Mouse (Mus musculus) telencephalon, adult 2 months (tissue): ENCODE measurements around the gene C130079G13Rik.
"Not testable (repeated sequence)": the region's sequence is repeated elsewhere in the genome, so short reads cannot be mapped to it uniquely, and the experiment has no call there.

Source experiments
- DNase-seq: peaks from one replicate; pipeline ENCODE4 v3.0.0-alpha.2; 2011; ENCODE audit warnings: low read depth, low spot score

C130079G13Rik gene

DNA sequence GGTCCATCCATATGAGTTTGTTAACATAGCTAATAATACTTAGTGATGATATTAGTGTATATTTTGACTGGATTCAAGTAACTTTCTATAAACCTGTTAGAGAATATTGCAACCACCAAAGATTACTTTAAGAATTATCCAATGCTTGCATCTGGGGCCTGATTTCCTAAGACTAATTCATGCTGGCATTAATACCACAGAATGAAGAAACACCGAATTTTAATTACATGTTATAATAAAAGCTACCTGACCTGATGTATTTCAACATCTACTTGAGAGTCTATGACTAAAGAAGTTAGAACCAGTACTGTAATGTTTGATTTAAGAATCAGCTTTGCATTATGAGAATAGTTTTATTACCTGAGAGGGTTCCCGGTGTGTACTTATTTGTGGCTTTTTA is at the start of gene C130079G13Rik:
TSS of gene C130079G13Rik (plus strand) at position 301 of the 400 bp plus-strand sequence.
- no peak for DNase-seq

DNA sequence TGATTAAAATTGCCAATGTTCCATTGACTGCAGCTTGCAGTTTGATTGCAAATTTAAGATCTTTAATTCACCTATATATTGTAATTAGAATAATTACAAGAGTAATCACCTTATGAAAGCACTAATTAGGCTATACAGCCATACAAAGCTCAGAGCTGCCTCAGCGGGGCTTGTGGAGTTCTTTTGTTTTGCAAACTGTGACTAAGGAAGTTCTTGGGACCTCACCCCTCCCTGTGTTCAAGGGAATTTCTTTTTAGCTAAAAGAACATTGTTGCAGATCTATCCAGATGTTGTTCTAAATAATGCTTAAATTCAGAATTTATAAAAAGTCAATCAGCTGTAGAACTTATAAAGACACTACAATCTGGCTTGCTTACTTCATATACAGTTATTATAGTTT is 47.4 kb upstream of the C130079G13Rik start:
- DNase-seq = not testable (repeated sequence)

DNA sequence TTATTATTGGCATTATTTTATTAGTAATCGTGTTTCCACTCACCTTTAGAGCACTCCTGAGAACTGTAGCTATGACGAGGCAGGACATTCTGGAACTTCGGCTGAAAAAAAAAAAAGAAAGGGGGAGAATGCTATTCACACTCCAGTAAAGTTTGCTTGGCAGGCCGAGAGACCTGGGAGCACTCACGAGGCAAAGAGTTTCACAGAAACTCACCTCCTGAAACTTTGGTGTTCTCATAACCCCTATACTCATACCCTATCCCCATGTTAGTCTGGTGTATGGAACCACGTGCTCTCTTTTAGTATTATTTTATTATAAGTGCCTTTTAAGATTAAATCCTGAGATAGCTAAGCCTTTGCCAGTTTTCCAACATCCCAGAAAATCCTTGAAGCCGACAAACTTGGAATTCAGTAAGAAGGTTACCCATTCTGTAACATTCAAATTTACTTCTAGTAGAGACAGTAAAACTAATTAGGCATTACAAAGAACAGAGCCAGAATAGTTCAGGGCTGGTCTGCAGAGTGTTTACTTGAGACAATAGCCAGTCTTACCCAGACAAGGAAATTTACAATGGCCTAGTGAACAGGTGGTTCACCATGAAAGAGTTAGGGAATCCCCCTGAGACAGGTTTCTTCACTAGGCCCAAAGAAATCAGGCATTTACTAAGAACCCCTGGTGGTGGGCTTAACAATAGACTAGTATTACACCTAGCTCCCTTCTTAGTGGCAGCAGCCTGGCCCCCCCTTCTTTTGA is 45.0 kb upstream of the C130079G13Rik start:
- not testable (repeated sequence) for DNase-seq

DNA sequence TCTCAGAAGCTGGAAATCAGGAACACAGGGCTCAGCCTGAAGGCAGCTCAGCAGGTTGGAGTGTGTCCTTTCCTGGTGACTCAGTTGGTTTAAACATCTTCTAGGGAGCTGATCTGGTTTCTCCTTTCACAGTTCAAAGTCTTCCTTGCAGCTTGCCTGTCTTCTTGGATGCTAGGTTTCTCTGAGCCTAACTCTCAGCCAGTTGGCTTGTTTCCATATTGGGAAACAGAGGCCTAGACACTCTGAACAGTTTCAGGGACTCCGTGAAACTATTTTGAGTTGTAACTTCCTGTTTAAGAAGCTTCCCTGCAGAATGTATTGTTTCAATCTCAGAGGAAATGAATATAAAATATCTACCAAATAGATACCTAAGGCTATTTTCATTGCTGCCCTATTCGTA is 31.7 kb upstream of the C130079G13Rik start:
- DNase-seq = no peak

DNA sequence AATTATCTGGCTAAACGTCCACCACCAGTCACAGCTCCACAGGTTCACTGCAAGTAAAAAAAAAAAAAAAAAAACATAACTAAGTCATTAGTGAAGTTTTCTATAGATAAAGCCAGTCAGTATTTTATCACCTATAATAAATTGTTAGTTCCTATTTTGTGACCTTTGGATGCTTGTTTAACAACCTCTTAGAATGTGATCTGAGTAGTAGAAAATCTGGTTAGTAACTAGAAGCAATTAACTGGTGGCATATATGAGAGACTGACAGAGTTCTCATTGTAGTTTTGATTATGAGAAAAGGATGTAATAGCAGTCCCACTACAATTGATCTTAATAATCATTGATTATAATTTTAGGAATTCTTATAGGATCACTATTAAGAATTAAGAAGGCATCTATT is 9.6 kb downstream of the C130079G13Rik start:
- DNase-seq = no peak

DNA sequence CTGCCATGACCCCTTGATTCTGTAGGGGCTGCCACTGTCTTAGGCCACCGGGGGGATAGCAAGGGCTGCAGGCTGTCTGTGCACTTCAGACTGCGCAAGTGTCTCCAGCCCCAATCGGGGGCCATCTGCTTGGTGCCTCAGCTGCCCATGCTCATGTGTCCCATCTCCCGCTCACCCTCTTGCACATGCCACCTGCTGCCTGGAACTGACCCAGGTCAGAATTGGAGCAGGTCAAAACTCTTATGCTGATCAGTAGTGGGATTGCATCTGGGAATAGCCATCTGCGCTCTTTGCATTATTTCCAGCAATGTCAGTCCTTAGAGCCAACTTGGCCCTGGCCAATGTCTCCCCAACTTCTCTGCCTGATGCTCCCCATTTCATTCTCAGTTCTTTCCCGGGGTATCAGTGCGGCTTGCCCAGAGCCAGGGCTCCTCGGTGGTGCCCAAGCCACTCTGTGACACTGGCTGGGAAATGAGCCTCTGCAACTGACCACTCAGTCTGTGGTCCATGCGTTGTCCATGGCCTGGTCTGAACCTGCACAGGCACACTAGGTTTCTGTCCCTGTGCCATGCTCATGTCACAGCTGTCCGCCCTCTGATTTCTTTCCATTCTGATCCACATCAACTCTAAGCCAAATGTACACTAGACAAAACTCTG is 22.4 kb downstream of the C130079G13Rik start:
- no peak for DNase-seq

DNA sequence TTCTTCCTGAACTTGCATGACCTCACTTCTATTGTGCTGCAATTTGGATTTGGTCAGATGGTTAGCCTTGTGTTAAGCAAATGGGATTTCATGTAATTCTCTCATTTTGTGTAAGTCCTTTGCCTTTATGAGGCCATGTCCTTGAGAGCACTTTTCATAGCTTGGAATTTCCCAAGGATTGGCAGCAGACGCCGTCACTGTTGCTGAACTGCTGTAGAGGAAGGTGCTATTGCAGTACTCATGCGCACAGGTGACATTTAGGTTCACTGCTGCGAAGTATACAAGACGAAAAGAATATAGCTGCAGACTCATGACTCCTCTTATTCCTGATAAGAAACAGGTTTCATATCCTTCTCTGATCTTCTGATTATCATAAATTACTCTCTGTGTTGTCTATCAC is 45.9 kb downstream of the C130079G13Rik start:
- no peak for DNase-seq

DNA sequence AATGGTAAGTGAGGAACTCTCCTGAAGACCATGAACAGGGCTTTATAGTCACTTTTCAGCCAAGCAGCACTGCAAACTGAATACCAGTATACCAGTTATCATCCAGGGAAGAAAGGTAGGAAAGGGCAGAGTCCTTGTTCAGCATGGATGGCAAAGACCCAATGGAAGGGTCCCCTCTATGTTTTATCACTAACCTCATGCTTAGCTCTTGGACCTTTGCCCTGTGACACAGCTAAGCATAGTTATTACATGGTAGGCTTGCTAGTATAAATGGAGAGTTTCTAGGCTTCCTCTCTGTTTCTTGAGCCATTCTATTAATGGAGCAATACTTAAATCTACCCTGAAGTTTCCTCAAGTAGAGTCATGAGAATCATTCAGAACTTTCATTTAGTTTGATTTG is 49.6 kb downstream of the C130079G13Rik start:
- DNase-seq = no peak
